Mouse (Mus musculus) megakaryocyte, embryonic 14.5 days (primary cell): Measurements from ENCODE around the gene Tsg101.

Source experiments
- FLI1 ChIP-seq: IDR thresholded peaks from 2 replicates; pipeline ENCODE4 v1.6.1; 2012; ENCODE audit warnings: low read length, inconsistent platforms, mixed read lengths
- GATA1 ChIP-seq: IDR thresholded peaks from 3 replicates; pipeline ENCODE4 v1.6.1; 2012; ENCODE audit warnings: mixed read lengths, low read length, inconsistent platforms, borderline replicate concordance

GRCm38 (mm10) chr7:46922075-46922474 lies 2.3 kb upstream of the Tsg101 start:
- no peak for TF ChIP-seq GATA1
- no peak for TF ChIP-seq FLI1
